Mouse (Mus musculus): ENCODE data around the gene Gm13128.
"Not testable (repeated sequence)": the region's sequence is repeated elsewhere in the genome, so short reads cannot be mapped to it uniquely, and the experiment has no call there.

Gene Gm13128

GRCm38 (mm10) chr4:144329949-144330348 lies at the start of gene Gm13128:
Gene Gm13128, plus strand, starts transcription at chr4:144330249.
- not testable (repeated sequence) for DNase-seq

GRCm38 (mm10) chr4:144280388-144280787 lies 49.7 kb upstream of the Gm13128 start, which contains the start of gene Pramel5:
Gene Pramel5, minus strand, starts transcription at chr4:144280488.
- not testable (repeated sequence) for DNase-seq

DNA sequence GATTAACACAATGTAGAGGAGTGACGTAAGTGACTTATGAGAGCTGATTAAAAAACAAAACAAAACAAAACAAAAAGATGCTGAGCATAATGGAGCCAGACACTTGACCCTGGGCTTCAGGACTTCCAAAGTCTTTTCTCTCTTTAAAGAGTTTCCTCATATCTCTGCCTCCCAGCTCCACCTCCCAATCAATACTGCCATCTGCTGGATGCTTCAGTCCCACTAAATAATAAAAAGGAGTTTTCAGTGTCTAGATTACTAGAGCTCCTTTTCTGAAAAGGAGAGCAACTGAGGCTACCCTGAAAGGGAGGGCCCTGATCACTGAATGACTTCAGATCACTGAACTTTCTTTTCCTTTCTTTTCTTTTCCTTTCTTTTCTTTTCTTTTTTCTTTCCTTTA lies 30.6 kb upstream of the Gm13128 start:
- DNase-seq = not testable (repeated sequence)

DNA sequence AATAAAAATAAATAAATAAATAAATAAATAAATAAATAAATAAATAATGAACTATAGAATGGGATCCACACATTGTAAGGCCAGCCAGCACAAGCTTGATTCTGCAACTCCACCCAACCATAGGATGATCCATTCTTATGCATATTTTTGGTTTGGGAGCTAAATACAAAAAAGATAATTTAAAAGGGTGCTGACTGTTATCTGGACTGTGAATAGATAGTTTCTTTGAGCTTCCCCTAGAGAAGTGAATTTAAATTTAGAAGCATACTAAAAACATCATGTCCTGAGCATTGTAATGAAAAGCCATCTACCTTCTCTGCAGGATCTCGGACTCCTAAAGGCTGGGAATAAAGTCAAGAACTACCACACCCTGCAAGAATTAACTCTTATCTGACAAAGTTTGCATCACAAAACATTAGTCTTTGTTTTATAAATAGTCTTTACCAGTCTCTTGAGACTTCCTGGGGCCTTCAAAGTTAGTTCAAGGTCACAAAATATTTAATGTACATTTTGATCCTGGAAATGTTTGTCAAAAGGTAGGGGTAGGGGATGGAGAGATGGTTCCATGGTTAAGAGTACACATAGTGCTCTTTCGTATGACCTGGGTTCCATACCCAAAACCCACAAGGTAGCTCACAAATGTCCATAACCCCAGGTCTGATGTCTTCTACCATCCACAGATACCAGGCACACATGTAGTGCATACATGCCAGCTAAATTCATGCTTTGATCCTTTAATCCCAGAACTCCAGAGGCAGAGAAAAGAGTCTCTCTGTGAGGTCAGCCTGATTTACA lies 17.2 kb upstream of the Gm13128 start:
- not testable (repeated sequence) for DNase-seq

- DNase-seq = not testable (repeated sequence)
Measured at GRCm38 (mm10) chr4:144335856-144336255, 5.8 kb downstream of the Gm13128 start.

DNA sequence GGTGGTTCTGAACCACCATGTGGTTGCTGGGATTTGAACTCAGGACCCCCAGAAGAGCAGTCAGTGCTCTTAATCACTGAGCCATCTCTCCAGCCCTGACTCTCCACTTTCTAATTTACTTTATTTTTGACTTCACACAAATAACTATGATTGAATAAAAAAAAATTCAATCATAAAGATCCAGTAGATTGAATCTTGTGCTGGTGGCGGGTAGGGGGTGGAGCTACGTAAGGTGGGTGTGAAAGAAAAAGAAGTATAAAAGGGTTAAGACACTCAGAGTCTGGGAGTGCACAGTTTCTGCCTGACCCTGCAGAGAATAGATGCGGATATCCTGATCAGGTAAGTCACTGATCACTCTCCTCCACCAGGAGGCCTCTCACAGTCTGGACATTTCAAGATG lies 27.6 kb downstream of the Gm13128 start, which contains the start of gene Gm13119:
TSS of gene Gm13119 (plus strand) at position 301 of the 400 bp plus-strand sequence.
- DNase-seq = not testable (repeated sequence)

GRCm38 (mm10) chr4:144377911-144378310 lies 47.9 kb downstream of the Gm13128 start, which contains the start of gene Pramef20:
Gene Pramef20, minus strand, starts transcription at chr4:144377933.
- DNase-seq = no peak
